Mouse (Mus musculus) liver, embryonic 15.5 days (tissue): ENCODE results near the gene Ptprcap. TPM values are rescaled to one million over a fixed set of nuclear protein-coding genes. Genes with fewer than 3 reads are reported as not detected.
A peak's percentile ranks its signal among the peaks of the same experiment; 100 is the strongest.

Experiments
- ATAC-seq: fragments of 200-750 bp; cut with Nextera tagmentation; 2 replicates; pipeline ENCODE4 v1.8.0; 2017; ENCODE audit warnings: moderate number of reproducible peaks, mild to moderate bottlenecking, moderate library complexity; ENCODE audit not compliant: insufficient read depth
- H3K27ac ChIP-seq: fragments of 300-500 bp; sonication (generic); replicated peaks from 2 replicates; pipeline ENCODE4 v1.5.1; 2015; ENCODE audit warnings: mild to moderate bottlenecking, inconsistent platforms
- H3K27me3 ChIP-seq: fragments of 300-500 bp; sonication (generic); 2 replicates; pipeline ENCODE4 v1.6.1; 2015; ENCODE audit warnings: mild to moderate bottlenecking, inconsistent platforms
- H3K36me3 ChIP-seq: fragments of 300-500 bp; sonication (generic); replicated peaks from 2 replicates; pipeline ENCODE4 v1.6.1; 2015; ENCODE audit warnings: moderate library complexity, mild to moderate bottlenecking, inconsistent platforms
- H3K4me1 ChIP-seq: fragments of 300-500 bp; sonication (generic); replicated peaks from 2 replicates; pipeline ENCODE4 v1.6.1; 2015; ENCODE audit warnings: inconsistent platforms
- H3K4me2 ChIP-seq: fragments of 300-500 bp; sonication (generic); 2 replicates; pipeline ENCODE4 v1.6.1; 2015; ENCODE audit warnings: moderate library complexity, mild to moderate bottlenecking, inconsistent platforms
- H3K4me3 ChIP-seq: fragments of 300-500 bp; sonication (generic); replicated peaks from 2 replicates; pipeline ENCODE4 v1.5.1; 2015; ENCODE audit warnings: mild to moderate bottlenecking, inconsistent platforms
- H3K9ac ChIP-seq: fragments of 300-500 bp; sonication (generic); 2 replicates; pipeline ENCODE4 v1.6.1; 2015; ENCODE audit warnings: moderate library complexity, mild to moderate bottlenecking, inconsistent platforms
- H3K9me3 ChIP-seq: fragments of 300-500 bp; sonication (generic); replicated peaks from 2 replicates; pipeline ENCODE4 v1.6.1; 2016; ENCODE audit warnings: inconsistent platforms
- WGBS: fragments of 180-500 bp; shearing (Covaris S2); methylation state at CpG from one replicate; pipeline ENCODE4 v1.1.7; 2015; ENCODE audit warnings: mixed read lengths; ENCODE audit not compliant: insufficient replicate concordance; 5-methylcytosine and 5-hydroxymethylcytosine counted together
- polyA plus RNA-seq: library from polyadenylated mRNA; unstranded; fragments of >200 nt; fragmentation: Nextera tagmentation; extraction: Ambion mirVana; gene quantifications from 2 replicates; pipeline ENCODE4 v1.2.1, GENCODE M21; 2015

Gene Ptprcap
- polyA plus RNA-seq, 1 experiment from 2014 or later: 15.6 TPM

- Histone ChIP-seq H3K4me2 (no peak overlapping the region), H3K9me3 (no peaks in the 10 kb centered on the region), H3K27ac (no peak overlapping the region), H3K27me3 (peaks cover 18% of the 10 kb centered on the region), H3K36me3 (no peaks in the 10 kb centered on the region), H3K4me3 (no peak overlapping the region), H3K9ac (no peak overlapping the region), H3K4me1 (peaks cover 54% of the 10 kb centered on the region)
- no peak for ATAC-seq
- whole genome bisulfite sequencing: 40% methylated on average over 13 of the region's 13 CpGs
Observed at GRCm38 (mm10) chr19:4171393-4172290, 18.2 kb downstream of the Ptprcap start.

- 56% methylated on average over 11 of the region's 11 CpGs for WGBS
- no peak overlapping the region for H3K9ac ChIP-seq
- peaks cover 47% of the 10 kb centered on the region for H3K4me1 ChIP-seq
- peaks cover 18% of the 10 kb centered on the region for H3K27me3 ChIP-seq
- H3K27ac ChIP-seq: no peak overlapping the region
- H3K4me3 ChIP-seq: no peak overlapping the region
- H3K9me3 ChIP-seq: no peaks in the 10 kb centered on the region
- no peak for ATAC-seq
- H3K4me2 ChIP-seq: no peak overlapping the region
- H3K36me3 ChIP-seq: no peaks in the 10 kb centered on the region
Observed at GRCm38 (mm10) chr19:4172925-4173324, 19.5 kb downstream of the Ptprcap start.

GRCm38 (mm10) chr19:4175368-4175947, 22.1 kb downstream of the Ptprcap start, which contains the start of gene Carns1:
TSS of gene Carns1 (minus strand) at chr19:4175479.
- 19% methylated on average over 11 of the region's 11 CpGs for WGBS
- no peaks in the 10 kb centered on the region for H3K36me3 ChIP-seq
- ATAC-seq: no peak
- no peaks in the 10 kb centered on the region for H3K9me3 ChIP-seq
- peaks cover 30% of the 10 kb centered on the region for H3K4me1 ChIP-seq
- no peak within 1 kb of the TSS for H3K4me3 ChIP-seq
- peaks cover 18% of the 10 kb centered on the region for H3K27me3 ChIP-seq
- H3K9ac ChIP-seq: no peak within 1 kb of the TSS
- peak within 1 kb of the TSS; percentile 27; the same call in 1 of the 2 replicates for H3K4me2 ChIP-seq
- H3K27ac ChIP-seq: no peak within 1 kb of the TSS

- no peak for ATAC-seq
- H3K36me3 ChIP-seq: no peaks in the 10 kb centered on the region
- whole genome bisulfite sequencing: 62% methylated on average over 7 of the region's 7 CpGs
- no peak overlapping the region for H3K4me3 ChIP-seq
- peaks cover 34% of the 10 kb centered on the region for H3K4me1 ChIP-seq
- no peaks in the 10 kb centered on the region for H3K9me3 ChIP-seq
- peaks cover 8% of the 10 kb centered on the region for H3K27me3 ChIP-seq
- no peak overlapping the region for H3K9ac ChIP-seq
- H3K27ac ChIP-seq: no peak overlapping the region
- no peak overlapping the region for H3K4me2 ChIP-seq
Observed at GRCm38 (mm10) chr19:4180411-4180810, 27.0 kb downstream of the Ptprcap start.

- ATAC-seq: no peak
- no peak overlapping the region for H3K9ac ChIP-seq
- no peaks in the 10 kb centered on the region; the same call in 1 of the 2 replicates for H3K27me3 ChIP-seq
- no peak overlapping the region for H3K4me2 ChIP-seq
- WGBS: 40% methylated on average over 3 of the region's 3 CpGs
- H3K4me3 ChIP-seq: no peak overlapping the region
- no peaks in the 10 kb centered on the region for H3K9me3 ChIP-seq
- H3K36me3 ChIP-seq: no peaks in the 10 kb centered on the region
- peaks cover 34% of the 10 kb centered on the region for H3K4me1 ChIP-seq
- H3K27ac ChIP-seq: no peak overlapping the region
Observed at GRCm38 (mm10) chr19:4181892-4182291, 28.5 kb downstream of the Ptprcap start.

- no peaks in the 10 kb centered on the region; the same call in 1 of the 2 replicates for H3K27me3 ChIP-seq
- H3K36me3 ChIP-seq: no peaks in the 10 kb centered on the region
- 62% methylated on average over 2 of the region's 2 CpGs for WGBS
- H3K4me2 ChIP-seq: no peak overlapping the region
- H3K9me3 ChIP-seq: no peaks in the 10 kb centered on the region
- no peak overlapping the region for H3K27ac ChIP-seq
- ATAC-seq: no peak
- no peak overlapping the region for H3K4me3 ChIP-seq
- H3K9ac ChIP-seq: no peak overlapping the region
- H3K4me1 ChIP-seq: peaks cover 38% of the 10 kb centered on the region
Observed at GRCm38 (mm10) chr19:4183689-4184088, 30.3 kb downstream of the Ptprcap start.

- Histone ChIP-seq H3K27me3 (no peaks in the 10 kb centered on the region; the same call in 1 of the 2 replicates), H3K9ac (no peak overlapping the region), H3K4me1 (peaks cover 37% of the 10 kb centered on the region), H3K9me3 (no peaks in the 10 kb centered on the region), H3K4me2 (peak overlapping the region; percentile 19; the same call in 1 of the 2 replicates), H3K27ac (peak overlapping the region; percentile 42; the same call in 1 of the 2 replicates), H3K36me3 (no peaks in the 10 kb centered on the region), H3K4me3 (no peak overlapping the region)
- WGBS: 24% methylated on average over 15 of the region's 15 CpGs
- peak; percentile 55; the same call in 1 of the 2 replicates for ATAC-seq
Observed at GRCm38 (mm10) chr19:4184976-4185975, 31.9 kb downstream of the Ptprcap start.

- Histone ChIP-seq H3K4me3 (no peak overlapping the region), H3K9me3 (no peaks in the 10 kb centered on the region), H3K36me3 (no peaks in the 10 kb centered on the region), H3K27ac (no peak overlapping the region), H3K4me2 (no peak overlapping the region), H3K4me1 (peaks cover 45% of the 10 kb centered on the region), H3K27me3 (no peaks in the 10 kb centered on the region), H3K9ac (no peak overlapping the region)
- no peak for ATAC-seq
- 64% methylated on average over 3 of the region's 3 CpGs for WGBS
Observed at GRCm38 (mm10) chr19:4187303-4187702, 33.9 kb downstream of the Ptprcap start.

- 70% methylated on average over 12 of the region's 12 CpGs for WGBS
- Histone ChIP-seq H3K27me3 (no peaks in the 10 kb centered on the region), H3K36me3 (peaks cover 13% of the 10 kb centered on the region), H3K4me1 (peaks cover 53% of the 10 kb centered on the region), H3K9me3 (no peaks in the 10 kb centered on the region), H3K27ac (no peak overlapping the region), H3K9ac (no peak overlapping the region), H3K4me2 (no peak overlapping the region), H3K4me3 (no peak overlapping the region)
- ATAC-seq: no peak
Observed at GRCm38 (mm10) chr19:4189051-4189620, 35.7 kb downstream of the Ptprcap start.

- Histone ChIP-seq H3K9ac (peak within 1 kb of the TSS; percentile 92), H3K4me3 (peak within 1 kb of the TSS; percentile 86), H3K36me3 (peaks cover 30% of the 10 kb centered on the region), H3K4me2 (peak within 1 kb of the TSS; percentile 88), H3K27ac (peak within 1 kb of the TSS; percentile 87), H3K27me3 (no peaks in the 10 kb centered on the region), H3K4me1 (peaks cover 56% of the 10 kb centered on the region), H3K9me3 (no peaks in the 10 kb centered on the region)
- ATAC-seq: no peak
- WGBS: 18% methylated on average over 4 of the region's 4 CpGs
Observed at GRCm38 (mm10) chr19:4190831-4191334, 37.5 kb downstream of the Ptprcap start, which contains the start of gene Tbc1d10c. TSS of gene Tbc1d10c (minus strand) at chr19:4191284.
